Mouse (Mus musculus) stomach, postnatal 0 days (tissue): ENCODE results near the gene Cpd. TPM values are rescaled to one million over a fixed set of nuclear protein-coding genes. Genes with fewer than 3 reads are reported as not detected.

Source experiments
- ATAC-seq: fragments of 200-750 bp; cut with Nextera tagmentation; 2 replicates; pipeline ENCODE4 v1.8.0; 2017; ENCODE audit not compliant: low FRiP score, low TSS enrichment
- DNase-seq: peaks from one replicate; pipeline ENCODE4 v3.0.0-alpha.2; 2016; ENCODE audit warnings: low spot score
- H3K27ac ChIP-seq: fragments of 300-500 bp; sonication (generic); replicated peaks from 2 replicates; pipeline ENCODE4 v1.5.1; 2014; ENCODE audit warnings: mild to moderate bottlenecking, control low read depth
- H3K27me3 ChIP-seq: fragments of 300-500 bp; sonication (generic); 2 replicates; pipeline ENCODE4 v1.6.1; 2014; ENCODE audit warnings: low read length; ENCODE audit not compliant: control insufficient read depth, insufficient read depth
- H3K36me3 ChIP-seq: fragments of 300-500 bp; sonication (generic); 2 replicates; pipeline ENCODE4 v1.6.1; 2014; ENCODE audit warnings: low read length, mixed read lengths; ENCODE audit not compliant: control insufficient read depth, insufficient read depth
- H3K4me1 ChIP-seq: fragments of 300-500 bp; sonication (generic); replicated peaks from 2 replicates; pipeline ENCODE4 v1.6.1; 2014; ENCODE audit warnings: antibody characterized with exemption; ENCODE audit not compliant: control insufficient read depth, insufficient read depth
- H3K4me2 ChIP-seq: fragments of 300-500 bp; sonication (generic); replicated peaks from 2 replicates; pipeline ENCODE4 v1.6.1; 2014; ENCODE audit warnings: low read depth, mild to moderate bottlenecking, control low read depth, moderate library complexity
- H3K4me3 ChIP-seq: fragments of 300-500 bp; sonication (generic); 2 replicates; pipeline ENCODE4 v1.5.1; 2014; ENCODE audit warnings: low read depth, low read length, control low read depth
- H3K9ac ChIP-seq: fragments of 300-500 bp; sonication (generic); 2 replicates; pipeline ENCODE4 v1.6.1; 2014; ENCODE audit warnings: mild to moderate bottlenecking, low read length, control low read depth, mixed read lengths
- H3K9me3 ChIP-seq: fragments of 300-500 bp; sonication (generic); 2 replicates; pipeline ENCODE4 v1.6.1; 2016; ENCODE audit warnings: low read length; ENCODE audit not compliant: control insufficient read depth
- CTCF ChIP-seq: IDR thresholded peaks from 2 replicates; pipeline ENCODE4 v1.5.1; 2016; ENCODE audit warnings: antibody characterized with exemption, low read depth, mild to moderate bottlenecking, moderate library complexity
- EP300 ChIP-seq: optimal IDR thresholded peaks from 2 replicates; pipeline ENCODE3; 2016; ENCODE audit warnings: antibody characterized with exemption
- WGBS: fragments of 180-500 bp; shearing (Covaris S2); extraction: QIAGEN DNeasy Blood & Tissue Kit; methylation state at CpG from one replicate; pipeline ENCODE4 v1.1.7; 2014; 5-methylcytosine and 5-hydroxymethylcytosine counted together
- polyA plus RNA-seq: library from polyadenylated mRNA; unstranded; fragments of >200 nt; fragmentation: Nextera tagmentation; extraction: Ambion mirVana; gene quantifications from 2 replicates; pipeline ENCODE4 v1.2.1, GENCODE M21; 2015

The Cpd gene
- polyA plus RNA-seq, 1 experiment from 2014 or later, result 15.9 TPM

DNA sequence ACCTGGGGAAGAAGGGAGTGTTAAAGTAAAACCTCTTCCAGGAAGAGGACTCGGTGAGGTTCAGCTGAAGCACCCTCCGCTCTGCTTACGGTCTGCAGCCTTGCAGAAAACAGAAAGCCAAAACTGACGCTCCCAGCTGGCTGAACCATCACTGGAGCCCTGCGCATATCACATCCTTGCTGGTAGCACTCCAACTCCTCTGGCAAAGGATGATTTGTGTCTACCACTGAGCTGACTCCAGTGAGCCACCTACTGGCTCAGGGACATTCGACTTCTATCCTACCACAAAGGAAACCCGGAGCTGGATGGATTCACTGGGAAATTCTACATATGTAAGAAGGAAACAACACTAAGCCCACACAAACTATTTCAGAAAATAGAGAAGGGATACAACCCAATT lies 102.3 kb downstream of the Cpd start:
- H3K27me3 ChIP-seq, result no peaks in the 10 kb centered on the region
- H3K4me3 ChIP-seq, result no peak overlapping the region
- DNase-seq (no peak), ATAC-seq (no peak)
- peaks cover 25% of the 10 kb centered on the region; the same call in 1 of the 2 replicates for H3K36me3 ChIP-seq
- no peaks in the 10 kb centered on the region for H3K9me3 ChIP-seq
- H3K9ac ChIP-seq, result no peak overlapping the region
- no peak overlapping the region for H3K4me2 ChIP-seq
- TF ChIP-seq EP300, result no peak
- TF ChIP-seq CTCF, result peak; percentile 67
- 69% methylated on average over 7 of the region's 7 CpGs for WGBS
- H3K27ac ChIP-seq, result no peak overlapping the region
- no peaks in the 10 kb centered on the region for H3K4me1 ChIP-seq

DNA sequence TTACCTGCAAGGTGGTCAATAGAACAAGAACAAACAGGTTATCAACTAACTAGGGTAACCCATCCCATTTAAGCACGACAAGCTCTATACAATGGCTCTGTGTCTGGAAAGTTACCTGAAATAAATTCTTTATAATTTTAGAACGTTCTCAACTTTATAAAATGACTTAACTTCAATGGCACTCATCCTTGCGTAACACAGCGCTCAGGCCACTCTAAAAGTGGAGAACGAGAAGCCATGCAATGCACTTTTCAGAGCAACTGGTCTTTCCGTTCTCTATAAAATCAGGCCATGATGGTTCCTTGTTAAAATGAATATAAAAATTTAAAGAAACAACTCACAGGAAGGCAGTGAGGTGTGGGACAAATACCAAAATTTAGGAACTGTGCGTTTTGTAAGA lies 104.3 kb downstream of the Cpd start:
- Histone ChIP-seq H3K4me1 (no peaks in the 10 kb centered on the region), H3K9me3 (no peaks in the 10 kb centered on the region), H3K27me3 (no peaks in the 10 kb centered on the region), H3K9ac (no peak overlapping the region), H3K4me2 (no peak overlapping the region), H3K36me3 (peaks cover 17% of the 10 kb centered on the region; the same call in 1 of the 2 replicates), H3K27ac (no peak overlapping the region), H3K4me3 (no peak overlapping the region)
- ATAC-seq, result no peak
- 93% methylated on average over 7 of the region's 7 CpGs for WGBS
- DNase-seq, result no peak
- no peak for TF ChIP-seq CTCF
- TF ChIP-seq EP300, result no peak

DNA sequence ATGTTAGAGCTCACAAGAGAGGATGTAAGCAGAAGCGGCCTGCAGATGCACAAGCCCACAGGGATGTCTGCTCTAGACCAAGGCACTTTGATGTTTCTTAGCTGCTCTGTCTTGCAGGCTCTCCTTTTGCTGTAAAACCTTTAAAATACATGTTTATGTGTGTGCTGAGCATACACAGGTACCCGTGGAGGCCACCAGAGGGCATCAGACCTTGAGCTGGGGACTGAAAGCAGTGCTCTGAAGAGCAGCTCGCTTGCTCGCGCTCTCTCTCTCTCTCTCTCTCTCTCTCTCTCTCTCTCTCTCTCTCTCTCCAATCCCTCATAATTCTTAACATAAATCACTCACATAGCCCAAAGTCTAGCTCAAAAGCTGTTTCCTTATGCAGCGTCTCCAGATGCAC lies 107.7 kb downstream of the Cpd start:
- TF ChIP-seq CTCF (peak; percentile 68), EP300 (no peak)
- peaks cover 8% of the 10 kb centered on the region; the same call in 1 of the 2 replicates for H3K36me3 ChIP-seq

DNA sequence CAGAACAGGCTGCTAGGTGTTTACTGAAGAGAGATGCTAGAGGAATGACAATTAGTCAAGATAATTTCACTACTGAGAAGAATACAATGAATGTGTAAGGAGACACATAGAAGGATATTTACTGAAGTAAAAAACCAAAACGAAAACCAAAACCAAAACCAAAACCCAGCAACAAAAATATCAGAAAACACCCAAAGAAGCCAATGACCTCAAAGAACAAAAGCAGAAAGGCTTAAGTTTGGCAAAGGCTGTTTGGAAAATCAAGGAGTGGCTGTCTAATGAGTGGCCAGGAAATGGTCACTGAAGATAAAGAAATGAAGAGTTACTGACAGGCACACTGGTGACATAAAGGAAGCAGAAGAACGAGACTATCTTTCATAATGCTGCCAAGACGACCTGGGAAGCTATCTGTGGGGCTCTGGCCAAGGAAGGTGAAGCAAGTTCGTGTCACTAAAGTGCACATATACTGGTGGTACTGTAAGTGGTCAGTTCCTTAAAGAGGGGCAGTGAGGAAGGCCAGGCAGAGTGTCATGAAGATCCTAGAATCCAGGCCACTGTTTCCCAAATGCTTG lies 111.0 kb downstream of the Cpd start:
- TF ChIP-seq CTCF (no peak), EP300 (no peak)
- no peak for DNase-seq
- Histone ChIP-seq H3K9ac (no peak overlapping the region), H3K4me2 (no peak overlapping the region), H3K9me3 (no peaks in the 10 kb centered on the region), H3K4me1 (no peaks in the 10 kb centered on the region), H3K36me3 (peaks cover 12% of the 10 kb centered on the region), H3K27me3 (no peaks in the 10 kb centered on the region), H3K27ac (no peak overlapping the region), H3K4me3 (no peak overlapping the region)
- 76% methylated on average over 4 of the region's 4 CpGs for WGBS
- no peak for ATAC-seq

More for the DNA sequence above, 107.7 kb downstream of the Cpd start:
- WGBS, result 69% methylated on average over 6 of the region's 6 CpGs
- H3K9ac ChIP-seq, result no peak overlapping the region
- H3K4me3 ChIP-seq, result no peak overlapping the region
- no peaks in the 10 kb centered on the region for H3K4me1 ChIP-seq
- ATAC-seq, result no peak
- H3K4me2 ChIP-seq, result no peak overlapping the region
- peak; percentile 27 for DNase-seq
- H3K9me3 ChIP-seq, result no peaks in the 10 kb centered on the region
- no peak overlapping the region for H3K27ac ChIP-seq
- no peaks in the 10 kb centered on the region for H3K27me3 ChIP-seq

DNA sequence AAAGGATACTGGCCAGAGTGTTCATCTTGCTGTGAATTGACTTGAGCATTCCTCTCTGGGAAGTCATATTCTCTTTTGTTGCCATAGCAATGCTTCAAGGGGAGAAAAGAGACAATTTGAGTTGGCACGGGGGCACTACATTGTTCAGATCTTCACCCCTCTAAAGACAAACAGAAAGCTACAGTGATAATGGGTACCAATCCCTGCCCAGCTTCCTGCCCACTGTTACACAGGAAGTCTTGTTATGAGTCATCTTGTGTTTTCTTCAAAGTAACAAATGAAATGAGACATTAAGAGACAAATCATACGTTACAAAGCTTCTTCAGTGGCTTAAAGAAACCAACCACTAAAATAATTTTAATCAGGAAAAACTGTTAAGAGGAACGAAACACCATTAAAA lies 112.3 kb downstream of the Cpd start:
- Histone ChIP-seq H3K27me3 (no peaks in the 10 kb centered on the region), H3K4me1 (no peaks in the 10 kb centered on the region), H3K4me2 (no peak overlapping the region), H3K4me3 (no peak overlapping the region), H3K9ac (no peak overlapping the region), H3K27ac (no peak overlapping the region), H3K9me3 (no peaks in the 10 kb centered on the region), H3K36me3 (peaks cover 14% of the 10 kb centered on the region)
- TF ChIP-seq CTCF, result no peak
- no peak for TF ChIP-seq EP300
- ATAC-seq (no peak), DNase-seq (no peak)
- WGBS, result 75% methylated on average over 3 of the region's 3 CpGs

DNA sequence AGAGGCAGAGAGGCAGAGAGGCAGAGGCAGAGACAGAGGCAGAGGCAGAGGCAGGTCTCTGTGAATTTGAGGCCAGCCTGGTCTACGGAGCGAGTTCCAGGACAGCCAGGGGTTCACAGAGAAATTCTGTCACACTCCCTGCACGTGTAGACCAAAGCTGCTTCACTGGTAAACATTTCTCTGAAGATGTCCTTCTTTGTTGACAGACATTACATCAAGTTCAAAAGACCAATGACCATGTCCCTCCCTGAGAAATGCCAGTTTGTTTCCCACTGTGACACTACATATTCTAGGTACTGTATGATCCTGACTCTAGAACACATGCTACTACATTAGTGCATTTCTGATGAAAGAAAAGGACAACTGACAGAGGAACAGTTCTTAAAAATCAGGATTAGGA lies 116.2 kb downstream of the Cpd start:
- TF ChIP-seq CTCF (no peak), EP300 (no peak)
- 79% methylated on average over 3 of the region's 3 CpGs for WGBS
- Histone ChIP-seq H3K36me3 (peaks cover 19% of the 10 kb centered on the region), H3K27ac (no peak overlapping the region), H3K27me3 (no peaks in the 10 kb centered on the region), H3K4me3 (no peak overlapping the region), H3K4me2 (no peak overlapping the region), H3K9me3 (no peaks in the 10 kb centered on the region), H3K4me1 (no peaks in the 10 kb centered on the region), H3K9ac (no peak overlapping the region)
- ATAC-seq (no peak), DNase-seq (no peak)

Other genes with a start within 250 kb of the Cpd start
- gene Abr, start 224.7 kb downstream of the Cpd start, polyA plus RNA-seq, result 19.3 and 21.5 TPM in 2 replicates
- gene Bhlha9, start 174.5 kb downstream of the Cpd start, polyA plus RNA-seq, result not detected in 2 replicates
- 0.59 and 0.67 TPM in 2 replicates for gene Trarg1, start 167.2 kb downstream of the Cpd start, polyA plus RNA-seq
- gene Gosr1, start 83.4 kb downstream of the Cpd start, polyA plus RNA-seq, result 15.8 and 17.7 TPM in 2 replicates
- 1.7 and 1.9 TPM in 2 replicates for gene Tmigd1, start 55.1 kb upstream of the Cpd start, polyA plus RNA-seq
- 118 TPM in 2 replicates for gene Blmh, start 77.8 kb upstream of the Cpd start, polyA plus RNA-seq
- gene Slc6a4, start 151.6 kb upstream of the Cpd start, polyA plus RNA-seq, result 0.29 and 0.30 TPM in 2 replicates
- 38.5 and 45.1 TPM in 2 replicates for gene Nsrp1, start 231.4 kb upstream of the Cpd start, polyA plus RNA-seq